Mouse (Mus musculus) G1E (cell line): ENCODE data around the gene Gramd1c.

Source experiments
- CTCF ChIP-seq: IDR thresholded peaks from 2 replicates; pipeline ENCODE4 v1.5.1; 2012; ENCODE audit warnings: low read depth, low read length, inconsistent platforms, mixed read lengths
- GATA1 ChIP-seq: IDR thresholded peaks from 2 replicates; pipeline ENCODE4 v1.6.1; 2012; ENCODE audit warnings: borderline replicate concordance, low read length, inconsistent platforms, mixed read lengths

DNA sequence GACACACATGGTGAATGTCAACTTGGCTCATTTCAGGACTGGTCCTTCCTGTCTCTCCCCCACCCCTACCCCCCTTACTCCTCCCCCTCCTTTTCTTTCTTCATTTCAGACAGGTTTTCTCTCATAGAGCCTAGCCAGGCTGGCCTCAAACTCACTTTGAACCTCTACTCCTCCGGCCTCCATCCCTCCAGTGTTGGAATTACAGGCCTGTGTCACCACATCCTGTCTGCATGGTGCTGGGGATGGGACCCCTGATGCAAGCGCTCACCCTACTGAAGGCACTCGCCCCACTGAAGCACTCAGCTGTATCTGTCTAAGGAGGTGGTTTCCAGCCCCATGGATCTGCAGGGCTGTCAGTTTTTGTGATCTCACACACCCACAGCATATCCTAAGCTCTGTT lies 27.9 kb downstream of the Gramd1c start:
- TF ChIP-seq CTCF (no peak), GATA1 (no peak)
